Mouse (Mus musculus) right cerebral cortex, postnatal 10 days (tissue): Measurements from ENCODE around the gene Fank1.

Experiments used
- DNase-seq, 2 experiments: peaks; one replicate each; pipeline ENCODE4 v3.0.0; 2021; ENCODE audit warnings: low spot score in 2 of 2

The Fank1 gene

GRCm38 (mm10) chr7:133776626-133776996 lies at the start of gene Fank1:
Fank1 (plus strand) TSS chr7:133776861.
- DNase-seq = peak; percentile 93 to 94

GRCm38 (mm10) chr7:133727027-133727426 lies 49.6 kb upstream of the Fank1 start:
- DNase-seq = no peak

DNA sequence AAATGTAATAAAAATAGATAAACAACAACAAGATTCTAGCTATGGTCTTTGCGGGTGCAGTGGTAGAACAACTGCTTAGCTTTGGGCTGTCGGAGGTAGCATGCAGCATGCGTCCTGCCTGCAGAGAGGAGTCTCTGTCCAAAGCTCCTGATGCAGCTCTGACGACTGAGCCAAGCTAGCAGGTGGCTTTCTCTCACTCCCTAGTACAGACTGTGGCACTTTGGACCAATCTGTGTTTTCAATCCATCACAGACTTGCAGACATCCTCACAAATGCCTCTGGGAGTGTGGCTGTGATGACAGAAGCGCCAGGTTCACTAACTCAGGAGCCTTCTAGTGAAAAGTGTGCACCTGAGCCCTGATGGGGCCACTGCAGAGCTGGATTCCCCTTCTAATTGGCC lies 47.3 kb upstream of the Fank1 start:
- no peak for DNase-seq

GRCm38 (mm10) chr7:133730324-133731191 lies 46.1 kb upstream of the Fank1 start:
- no peak for DNase-seq

- DNase-seq = no peak
Measured at GRCm38 (mm10) chr7:133731971-133732645, 44.6 kb upstream of the Fank1 start.

DNA sequence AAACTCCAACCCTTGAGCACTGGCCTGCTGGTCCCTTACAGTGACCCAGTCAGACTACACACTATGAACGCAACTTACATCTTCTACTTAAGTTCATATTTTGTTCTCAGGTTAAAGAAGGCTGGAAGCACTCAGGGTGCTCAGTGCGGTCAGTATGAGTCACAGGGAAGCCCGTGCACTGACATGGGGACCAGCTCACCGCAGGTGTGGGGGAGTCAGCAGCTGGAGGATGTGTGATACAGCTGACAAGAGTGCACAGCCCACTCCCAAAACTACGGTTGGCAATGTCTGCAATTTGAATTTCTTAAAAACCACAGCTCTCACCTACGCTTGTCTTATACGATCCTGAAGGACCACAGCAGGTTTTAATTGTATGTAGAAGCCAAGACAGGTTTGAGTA lies 36.1 kb upstream of the Fank1 start:
- no peak for DNase-seq

- no peak for DNase-seq
Measured at GRCm38 (mm10) chr7:133742530-133743325, 33.9 kb upstream of the Fank1 start.

GRCm38 (mm10) chr7:133743611-133744010 lies 33.0 kb upstream of the Fank1 start:
- peak in 1 of 2 experiments; percentile 44 for DNase-seq

- no peak for DNase-seq
Measured at GRCm38 (mm10) chr7:133744209-133744608, 32.5 kb upstream of the Fank1 start.

DNA sequence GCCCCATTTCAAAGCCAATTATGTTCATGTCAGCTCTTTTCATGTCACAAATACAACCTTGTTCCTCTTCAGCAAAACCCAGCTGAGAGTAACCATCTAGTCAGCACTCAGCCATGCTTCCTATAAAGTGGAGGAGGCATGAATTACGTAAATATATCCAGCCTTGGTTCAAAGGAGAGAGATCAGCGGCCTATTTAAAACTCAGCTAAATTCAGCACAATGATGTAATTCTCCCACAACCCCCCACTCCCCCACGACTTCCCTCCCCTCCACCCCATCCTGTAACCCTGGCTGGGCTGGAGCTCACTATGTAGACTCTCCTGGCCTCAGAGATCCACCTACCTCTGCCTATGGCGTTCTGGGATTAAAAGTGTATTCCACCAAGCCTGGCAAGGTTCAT lies 32.0 kb upstream of the Fank1 start:
- DNase-seq = no peak

DNA sequence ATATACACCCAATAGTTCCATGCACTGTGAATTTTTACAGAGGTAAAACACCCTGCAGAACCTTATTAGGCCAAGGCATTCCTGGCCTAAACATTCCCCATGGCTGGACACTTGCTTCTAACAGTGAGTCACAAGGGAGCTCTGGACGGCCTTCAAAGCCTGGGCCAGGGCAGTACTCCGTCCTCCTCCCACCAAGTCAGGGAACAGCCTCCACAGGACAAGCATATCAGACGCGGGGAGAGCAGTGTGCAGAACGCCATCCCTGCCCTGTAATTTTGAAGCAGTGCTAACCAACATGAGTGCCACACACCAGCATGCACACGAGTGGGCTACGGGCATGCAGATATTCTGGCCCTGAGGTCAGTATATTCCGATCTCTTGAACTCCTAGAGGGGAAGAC lies 29.3 kb upstream of the Fank1 start:
- DNase-seq = no peak

DNA sequence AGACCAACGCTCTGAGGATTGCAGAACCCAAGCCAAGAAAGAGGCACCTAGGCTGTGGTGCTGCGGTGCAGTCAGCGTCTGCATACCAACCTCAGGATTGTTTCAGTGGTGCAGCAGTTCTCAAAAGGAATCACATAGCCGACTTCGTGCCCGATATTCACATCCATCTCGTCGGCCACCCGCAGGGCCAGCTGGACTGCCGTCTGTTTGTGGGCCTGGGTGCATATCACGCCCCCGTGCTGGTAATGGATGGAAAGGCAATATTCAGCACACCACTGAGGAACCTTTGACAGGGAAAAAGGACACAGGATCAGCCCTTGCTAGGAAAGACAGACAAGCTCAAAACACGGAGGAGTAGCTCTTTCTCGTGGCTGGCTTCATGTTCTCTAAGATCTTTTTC lies 27.9 kb upstream of the Fank1 start:
- no peak for DNase-seq

GRCm38 (mm10) chr7:133750666-133751065 lies 26.0 kb upstream of the Fank1 start:
- no peak for DNase-seq

DNA sequence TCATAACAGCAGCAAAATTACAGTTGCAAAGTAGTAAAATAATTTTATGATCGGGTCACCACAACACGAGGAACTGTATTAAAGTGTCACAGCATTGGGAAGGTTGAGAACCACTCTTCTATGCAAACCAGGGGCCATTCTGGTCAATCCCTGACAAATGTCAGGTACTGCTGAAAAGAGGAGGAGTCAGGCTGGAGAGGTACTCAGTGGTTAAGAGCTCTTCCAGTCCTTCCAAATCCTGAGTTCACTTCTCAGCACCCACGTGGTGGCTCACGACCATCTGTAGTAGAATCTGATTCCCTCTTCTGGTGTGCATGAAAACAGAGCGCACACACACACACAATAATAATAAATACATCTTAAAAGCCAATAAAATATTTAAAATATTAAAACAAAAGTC lies 25.5 kb upstream of the Fank1 start:
- no peak for DNase-seq

DNA sequence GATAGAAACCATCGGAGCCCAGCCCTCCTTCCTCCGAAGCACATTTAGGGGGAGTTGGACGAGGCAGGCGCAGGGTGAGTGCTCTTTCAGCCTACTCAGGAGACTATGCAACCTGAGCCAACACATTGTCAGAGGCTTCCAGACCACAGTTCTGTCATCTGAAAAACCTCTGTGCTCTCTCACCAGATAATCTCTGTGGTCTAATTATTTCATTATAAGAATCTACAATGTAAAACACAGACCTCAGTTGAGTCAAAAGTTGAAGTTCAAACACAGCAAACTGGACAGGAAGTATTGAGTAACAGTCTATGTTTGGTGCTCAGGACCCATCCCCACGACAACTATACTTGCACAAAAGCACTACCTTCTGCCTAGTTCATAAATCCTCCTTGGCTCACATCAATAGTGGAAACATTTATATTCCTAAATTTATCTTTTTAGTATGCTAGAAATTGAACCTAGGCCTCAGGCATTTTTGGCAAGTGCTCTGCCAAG lies 18.7 kb upstream of the Fank1 start:
- DNase-seq = no peak

DNA sequence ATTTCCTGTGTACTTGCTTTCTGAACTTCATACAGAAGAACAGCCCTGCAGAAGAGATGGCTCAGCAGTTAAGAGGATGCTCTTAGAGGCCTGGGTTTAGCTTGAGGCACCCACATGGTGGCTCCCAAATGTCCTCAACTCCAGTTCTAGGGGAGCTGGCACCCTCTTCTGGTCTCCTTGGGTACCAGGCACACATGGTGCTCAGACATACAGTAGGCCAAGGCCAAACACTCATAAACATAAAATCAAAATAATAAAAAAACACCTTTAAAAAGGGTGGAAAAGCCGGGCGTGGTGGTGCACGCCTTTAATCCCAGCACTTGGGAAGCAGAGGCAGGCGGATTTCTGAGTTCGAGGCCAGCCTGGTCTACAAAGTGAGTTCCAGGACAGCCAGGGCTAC lies 17.9 kb upstream of the Fank1 start:
- no peak for DNase-seq

- DNase-seq = peak; percentile 55 to 56
Measured at GRCm38 (mm10) chr7:133759611-133760353, 16.9 kb upstream of the Fank1 start.

DNA sequence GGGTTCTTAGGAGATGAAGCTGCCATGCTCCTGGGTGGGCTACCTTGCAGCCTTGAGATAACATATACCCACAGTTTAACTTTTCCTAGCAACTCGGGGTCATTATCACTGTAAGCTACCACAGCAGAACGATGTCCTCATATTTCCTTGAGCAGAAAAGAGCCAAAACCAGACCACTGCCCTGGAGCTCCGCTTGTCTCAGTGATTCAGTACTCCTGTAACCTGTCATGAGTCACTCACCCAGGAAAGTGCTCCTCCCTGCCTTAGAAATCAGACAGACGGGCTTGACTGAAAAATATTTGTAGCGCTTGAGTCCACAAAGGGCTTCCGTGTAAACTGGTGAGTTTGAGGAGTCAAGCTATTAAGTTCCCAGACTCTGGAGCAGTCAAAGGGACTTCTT lies 14.0 kb upstream of the Fank1 start:
- DNase-seq = no peak

GRCm38 (mm10) chr7:133764425-133764824 lies 12.2 kb upstream of the Fank1 start:
- DNase-seq = no peak

- DNase-seq = no peak
Measured at GRCm38 (mm10) chr7:133765240-133765848, 11.3 kb upstream of the Fank1 start.

GRCm38 (mm10) chr7:133765849-133766243 lies 10.8 kb upstream of the Fank1 start:
- peak; percentile 88 for DNase-seq
